Mouse (Mus musculus): ENCODE results near the gene Vps18. TPM values are rescaled to one million over a fixed set of nuclear protein-coding genes. Genes with fewer than 3 reads are reported as not detected.

Gene Vps18
- 10 to 100 TPM; 42.9 to 47.2 (median 45.5) TPM for total RNA-seq (2022)

DNA sequence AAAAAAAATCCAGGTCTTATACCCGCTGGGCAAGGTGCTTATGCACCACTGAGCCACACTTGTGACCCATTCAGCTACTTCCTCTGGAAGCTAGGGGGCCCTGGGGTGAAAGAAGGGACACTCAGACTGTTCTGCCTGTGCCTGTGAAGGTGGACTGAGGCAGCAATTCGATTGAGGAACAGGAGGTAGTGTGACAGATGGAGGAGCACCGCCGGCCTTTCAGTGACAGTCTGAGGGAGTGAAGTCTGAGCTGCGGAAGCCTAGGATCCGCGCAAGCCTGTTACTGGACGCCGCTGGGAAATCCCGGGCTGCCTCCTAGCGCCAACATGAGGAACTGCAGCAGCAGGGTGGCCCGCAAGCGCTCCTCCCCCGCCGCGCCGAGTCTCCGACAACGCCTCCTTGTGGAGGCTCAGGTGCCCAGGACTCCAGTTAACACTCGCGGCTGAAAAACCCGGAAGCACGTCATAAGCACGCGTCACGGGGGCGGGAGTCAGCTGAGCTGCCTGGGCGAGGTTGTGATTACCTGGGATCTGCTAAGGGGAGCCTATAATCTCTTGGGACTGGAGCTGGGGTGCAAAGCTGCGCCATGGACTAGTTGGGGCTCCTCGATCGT lies at the start of gene Vps18:
Gene Vps18, plus strand, starts transcription at position 471 of the 613 bp plus-strand sequence.
- peak; percentile 97 to 98 for DNase-seq (ENCODE audit: low spot score in 2 of 2)

GRCm38 (mm10) chr2:119240075-119240818 lies 48.3 kb upstream of the Vps18 start:
- no peak for DNase-seq (ENCODE audit: low spot score in 2 of 2)

DNA sequence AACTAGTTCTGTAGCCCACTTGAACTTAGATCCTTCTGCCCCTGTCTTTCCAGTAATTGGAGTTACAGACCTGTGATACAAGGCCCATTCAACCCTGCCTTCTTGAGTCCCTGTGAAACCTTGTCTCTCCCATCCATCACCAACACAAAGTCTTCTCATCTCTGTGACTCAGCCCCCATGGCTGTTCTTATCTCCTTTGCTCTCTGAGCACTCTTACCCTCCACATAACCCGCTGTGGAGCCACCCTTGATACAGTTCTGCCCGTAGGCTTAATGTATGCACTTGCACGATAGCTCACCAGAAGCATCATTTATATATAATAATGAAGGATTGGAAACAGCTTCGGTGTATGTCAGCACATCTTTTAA lies 47.7 kb upstream of the Vps18 start:
- DNase-seq (ENCODE audit: low spot score in 2 of 2): no peak

DNA sequence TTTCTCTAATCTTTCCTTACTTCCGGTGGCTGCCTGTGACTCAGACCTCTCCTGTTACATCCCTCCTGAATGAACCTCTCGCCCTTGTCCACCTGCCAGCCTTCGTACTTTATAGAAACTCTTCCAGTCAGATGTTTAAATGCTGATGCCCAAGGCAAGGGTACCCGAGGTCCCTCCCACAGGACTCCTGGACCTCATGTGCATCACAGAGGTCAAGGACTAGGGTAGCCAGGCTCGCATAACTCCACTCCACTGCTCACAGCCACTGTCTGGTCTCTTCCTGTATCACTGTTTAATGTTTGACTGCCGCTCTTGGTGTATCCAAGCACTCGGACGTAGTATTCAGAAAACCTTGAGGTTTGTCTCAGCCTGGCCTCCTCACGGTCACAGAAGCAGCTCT lies 46.0 kb upstream of the Vps18 start:
- no peak for DNase-seq (ENCODE audit: low spot score in 2 of 2)

GRCm38 (mm10) chr2:119245246-119245645 lies 43.3 kb upstream of the Vps18 start:
- no peak for DNase-seq (ENCODE audit: low spot score in 2 of 2)

DNA sequence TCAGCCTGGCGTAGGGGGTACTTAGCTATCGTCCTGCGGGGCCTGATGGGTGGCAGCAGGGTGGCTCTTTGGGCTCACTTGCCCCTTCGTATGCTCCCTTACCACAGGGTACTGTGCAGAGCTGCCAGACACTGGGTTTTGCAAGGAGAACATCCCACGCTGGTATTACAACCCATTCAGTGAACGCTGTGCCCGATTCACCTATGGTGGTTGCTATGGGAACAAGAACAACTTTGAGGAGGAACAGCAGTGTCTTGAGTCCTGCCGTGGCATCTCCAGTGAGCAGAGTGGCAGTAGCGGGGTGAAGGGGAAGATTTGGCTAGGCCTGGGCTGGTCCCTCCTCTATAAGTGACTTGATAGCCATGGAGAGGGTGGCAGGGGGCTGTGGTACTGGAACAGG lies 40.6 kb upstream of the Vps18 start:
- no peak for DNase-seq (ENCODE audit: low spot score in 2 of 2)

GRCm38 (mm10) chr2:119249592-119250061 lies 38.9 kb upstream of the Vps18 start:
- DNase-seq (ENCODE audit: low spot score in 2 of 2): no peak

DNA sequence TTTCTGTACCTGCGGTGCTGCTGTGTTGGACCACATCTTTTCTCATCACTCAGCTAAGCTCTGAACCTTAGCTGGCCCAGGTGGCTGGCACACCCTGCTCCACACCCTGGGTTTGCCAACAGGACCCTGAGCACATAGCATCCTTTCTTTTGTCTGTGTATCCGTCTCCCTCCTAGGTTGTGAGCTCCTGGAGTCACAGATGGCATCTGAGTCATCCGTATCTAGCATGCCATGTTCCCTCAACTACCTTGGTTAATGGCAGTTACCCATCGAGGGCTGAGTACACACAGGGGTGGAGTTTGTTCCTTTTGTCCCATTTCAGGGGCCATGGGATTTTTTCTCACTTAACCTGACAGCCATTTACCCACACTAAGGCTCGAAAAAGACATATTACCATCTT lies 38.2 kb upstream of the Vps18 start:
- no peak for DNase-seq (ENCODE audit: low spot score in 2 of 2)

DNA sequence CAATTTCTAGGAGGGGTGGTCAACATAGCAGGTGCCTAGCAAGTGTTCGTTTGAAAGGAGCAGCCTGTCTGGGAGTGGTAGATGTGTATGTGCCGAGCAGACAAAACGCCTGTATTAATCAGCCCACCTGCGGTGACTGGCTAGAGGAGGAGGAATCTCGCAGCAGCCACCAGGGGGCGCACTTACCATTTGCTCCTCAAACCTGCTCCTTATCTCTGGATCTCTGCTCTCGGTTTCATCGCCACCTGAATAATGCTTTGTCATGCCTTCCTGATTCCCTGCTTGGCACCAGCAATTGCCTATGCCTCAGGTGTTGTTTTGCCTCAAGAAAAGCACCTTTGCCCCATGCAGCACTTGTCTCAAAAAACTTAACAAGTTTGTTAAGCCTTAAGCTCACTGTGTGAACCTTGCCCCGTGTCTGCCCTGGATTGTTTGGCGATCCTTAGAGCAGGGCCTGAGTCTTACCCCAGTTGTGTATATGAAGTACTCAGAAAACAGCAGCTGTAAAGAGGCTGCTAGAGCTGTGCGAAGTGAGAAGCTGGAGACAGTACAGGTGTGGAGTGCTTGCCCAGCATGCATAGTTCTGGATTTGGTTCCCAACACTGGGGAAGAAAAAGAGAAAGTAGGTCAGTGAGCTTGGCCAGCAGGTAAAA lies 37.6 kb upstream of the Vps18 start:
- DNase-seq (ENCODE audit: low spot score in 2 of 2): peak; percentile 60 to 81

- no peak for DNase-seq (ENCODE audit: low spot score in 2 of 2)
Measured at GRCm38 (mm10) chr2:119254976-119255375, 33.6 kb upstream of the Vps18 start.

DNA sequence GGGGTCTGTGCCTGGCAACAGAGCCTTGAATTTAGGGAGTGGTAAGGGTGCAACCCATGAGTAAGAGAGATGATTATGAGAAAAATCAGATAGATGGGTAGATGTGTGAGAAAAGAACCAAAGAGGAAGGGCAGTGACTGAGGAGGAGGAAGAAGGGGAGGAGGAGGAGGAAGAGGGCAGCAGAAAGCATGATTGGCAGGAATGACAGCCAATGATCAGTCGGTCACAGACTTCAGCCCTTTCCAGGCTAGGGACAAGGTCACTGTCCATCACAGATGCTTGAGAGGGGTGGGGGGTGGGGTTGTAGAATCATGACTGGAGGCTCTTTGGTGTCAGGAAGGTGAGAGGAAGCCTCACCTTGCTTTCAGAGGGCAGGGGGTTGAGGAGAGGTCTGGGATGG lies 28.0 kb upstream of the Vps18 start:
- no peak for DNase-seq (ENCODE audit: low spot score in 2 of 2)

- DNase-seq (ENCODE audit: low spot score in 2 of 2): no peak
Measured at GRCm38 (mm10) chr2:119261326-119261725, 27.2 kb upstream of the Vps18 start.

DNA sequence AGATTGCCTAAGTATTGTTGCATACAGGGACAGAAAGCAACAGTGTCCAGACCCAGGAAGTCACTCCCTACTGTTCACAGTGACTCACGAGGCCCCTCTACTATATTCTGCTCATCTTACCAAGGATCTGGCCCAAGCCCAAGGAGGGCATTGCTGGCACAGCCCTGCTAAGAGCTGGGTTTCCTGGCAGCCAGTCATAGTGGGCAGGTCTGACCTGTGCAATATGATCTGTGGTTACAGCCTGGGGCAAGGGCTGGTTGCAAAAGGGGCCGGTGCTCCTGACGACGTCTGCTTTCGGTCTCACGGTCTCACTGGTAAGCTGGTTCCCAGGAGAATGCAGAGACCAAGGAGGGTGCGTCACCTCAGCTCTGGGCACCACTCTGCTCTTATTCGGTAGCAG lies 25.6 kb upstream of the Vps18 start:
- no peak for DNase-seq (ENCODE audit: low spot score in 2 of 2)

- DNase-seq (ENCODE audit: low spot score in 2 of 2): no peak
Measured at GRCm38 (mm10) chr2:119263813-119264212, 24.7 kb upstream of the Vps18 start.

- DNase-seq (ENCODE audit: low spot score in 2 of 2): no peak
Measured at GRCm38 (mm10) chr2:119270286-119270642, 18.3 kb upstream of the Vps18 start.

DNA sequence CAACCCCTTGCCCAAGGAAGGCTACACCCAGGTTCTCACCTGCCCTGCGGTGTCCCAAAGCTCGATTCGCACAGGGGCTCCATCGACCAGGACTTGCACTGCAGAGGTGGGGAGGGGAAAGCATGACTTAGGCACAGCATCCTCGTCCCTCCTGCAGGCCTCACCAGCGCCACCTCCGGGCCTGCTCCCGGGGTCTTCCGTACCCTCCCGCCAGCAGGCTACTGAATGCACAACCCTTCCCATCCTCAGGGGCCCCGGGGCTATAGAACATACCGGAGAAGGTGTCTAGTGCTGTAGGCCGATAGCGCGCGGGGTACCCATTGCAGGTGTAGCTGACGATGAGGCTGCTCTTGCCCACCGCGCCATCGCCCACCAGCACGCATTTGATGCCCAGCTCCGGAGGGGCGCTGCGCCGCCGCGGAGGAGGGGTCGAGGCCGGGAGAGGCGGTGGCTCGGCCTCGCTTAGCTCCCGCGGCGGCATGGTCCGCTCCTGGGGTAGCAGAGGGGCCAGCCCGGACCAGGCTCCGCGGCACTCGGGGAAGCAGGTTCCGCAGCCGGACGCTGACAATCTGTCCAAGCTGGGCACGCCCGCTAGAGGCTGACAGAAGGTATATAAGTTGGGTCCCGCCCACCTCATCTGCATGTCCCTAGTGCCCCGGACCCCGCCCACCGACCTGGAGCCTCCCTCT lies 17.8 kb upstream of the Vps18 start, which contains the start of gene Rhov:
Gene Rhov, minus strand, starts transcription at position 630 of the 689 bp plus-strand sequence.
- DNase-seq (ENCODE audit: low spot score in 2 of 2): peak in 1 of 2 experiments; percentile 56

DNA sequence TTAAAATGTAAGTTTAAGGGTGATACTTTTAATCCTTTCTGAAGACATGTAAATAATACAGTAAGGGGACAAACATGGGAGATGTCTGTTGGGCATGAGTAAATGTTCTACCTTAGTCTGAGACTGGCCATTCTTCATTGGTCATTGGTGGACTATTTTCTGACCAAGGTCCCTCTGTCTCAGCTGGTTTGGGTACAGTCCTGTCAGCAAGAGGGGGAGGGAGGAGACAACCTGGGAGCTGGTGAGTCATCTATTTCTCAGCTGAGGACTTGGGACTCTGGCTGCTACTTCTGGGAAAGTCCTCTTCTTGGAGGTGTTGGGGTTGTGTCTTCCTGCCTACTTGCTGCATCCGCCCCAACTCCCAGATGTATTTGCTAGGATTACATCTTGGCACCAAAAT lies 14.4 kb upstream of the Vps18 start:
- DNase-seq (ENCODE audit: low spot score in 2 of 2): no peak

DNA sequence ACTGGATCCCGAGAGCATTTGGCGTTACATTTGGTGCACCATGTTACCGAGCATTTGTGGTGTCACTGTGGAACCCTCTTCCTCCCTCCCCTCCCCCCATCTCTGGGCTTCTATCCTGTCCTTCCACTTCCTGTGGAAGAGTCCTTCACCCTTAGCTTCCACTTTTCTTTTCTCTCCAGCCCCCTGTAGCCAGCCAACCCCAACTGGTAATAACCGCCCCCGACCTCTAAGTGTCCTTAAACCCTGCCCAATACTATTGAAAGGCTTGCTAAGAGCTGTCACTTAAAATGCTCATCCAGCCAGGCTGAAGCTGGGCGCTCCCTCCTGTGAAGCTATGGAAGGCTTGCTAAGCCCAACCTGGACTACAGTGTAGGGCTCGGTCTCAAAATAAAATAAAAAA lies 11.6 kb upstream of the Vps18 start:
- DNase-seq (ENCODE audit: low spot score in 2 of 2): no peak

DNA sequence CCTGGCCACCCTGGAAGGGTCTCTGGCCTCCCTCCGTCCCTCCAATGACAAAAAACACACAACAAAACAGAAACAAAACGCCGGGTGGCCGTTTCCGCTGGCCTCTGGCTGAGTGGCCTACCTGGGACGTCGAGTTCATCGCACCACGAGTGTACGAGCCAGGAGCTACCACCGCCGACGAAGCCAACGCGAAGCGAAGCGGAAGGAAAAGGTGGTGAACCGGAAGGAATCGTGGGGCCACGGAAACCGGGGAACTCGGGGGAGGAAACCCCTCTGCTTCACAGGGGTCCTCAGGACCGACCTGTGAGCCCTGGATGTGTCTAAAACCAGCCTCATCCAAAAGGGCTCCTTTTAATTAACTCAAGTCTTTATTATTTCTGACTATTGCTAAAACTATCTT lies 10.7 kb upstream of the Vps18 start:
- DNase-seq (ENCODE audit: low spot score in 2 of 2): no peak

- no peak for DNase-seq (ENCODE audit: low spot score in 2 of 2)
Measured at GRCm38 (mm10) chr2:119281899-119282565, 6.5 kb upstream of the Vps18 start.

- no peak for DNase-seq (ENCODE audit: low spot score in 2 of 2)
Measured at GRCm38 (mm10) chr2:119287372-119287771, 1.2 kb upstream of the Vps18 start.

All from layer of hippocampus, adult 8-10 months (tissue).